Mouse (Mus musculus) hindbrain, embryonic 14.5 days (tissue): ENCODE measurements around the gene Zfp367. TPM values are rescaled to one million over a fixed set of nuclear protein-coding genes. Genes with fewer than 3 reads are reported as not detected.

ENCODE experiments used
- ATAC-seq: fragments of 200-750 bp; cut with Nextera tagmentation; 2 replicates; pipeline ENCODE4 v1.8.0; 2017; ENCODE audit warnings: moderate number of reproducible peaks, mild to moderate bottlenecking, moderate TSS enrichment, moderate library complexity; ENCODE audit not compliant: low FRiP score
- DNase-seq: peaks from one replicate; pipeline ENCODE4 v3.0.0-alpha.2; 2015; ENCODE audit warnings: low spot score
- H3K27ac ChIP-seq: fragments of 300-500 bp; sonication (generic); 2 replicates; pipeline ENCODE4 v1.5.1; 2014; ENCODE audit warnings: mild to moderate bottlenecking, moderate library complexity
- H3K27me3 ChIP-seq: fragments of 300-500 bp; sonication (generic); 2 replicates; pipeline ENCODE4 v1.6.1; 2014; ENCODE audit warnings: mild to moderate bottlenecking, low read length, mixed read lengths; ENCODE audit not compliant: control insufficient read depth, insufficient read depth
- H3K36me3 ChIP-seq: fragments of 300-500 bp; sonication (generic); replicated peaks from 2 replicates; pipeline ENCODE4 v1.6.1; 2014; ENCODE audit not compliant: control insufficient read depth, insufficient read depth
- H3K4me1 ChIP-seq: fragments of 300-500 bp; sonication (generic); replicated peaks from 2 replicates; pipeline ENCODE4 v1.6.1; 2014; ENCODE audit warnings: antibody characterized with exemption, low read length, mixed read lengths; ENCODE audit not compliant: control insufficient read depth, insufficient read depth
- H3K4me2 ChIP-seq: fragments of 300-500 bp; sonication (generic); replicated peaks from 2 replicates; pipeline ENCODE4 v1.6.1; 2014; ENCODE audit warnings: mild to moderate bottlenecking, moderate library complexity
- H3K4me3 ChIP-seq: fragments of 300-500 bp; sonication (generic); replicated peaks from 2 replicates; pipeline ENCODE4 v1.5.1; 2014; ENCODE audit warnings: mild to moderate bottlenecking, low read length
- H3K9ac ChIP-seq: fragments of 300-500 bp; sonication (generic); 2 replicates; pipeline ENCODE4 v1.6.1; 2014
- H3K9me3 ChIP-seq: fragments of 300-500 bp; sonication (generic); 2 replicates; pipeline ENCODE4 v1.6.1; 2016; ENCODE audit warnings: low read length; ENCODE audit not compliant: control insufficient read depth
- WGBS: fragments of 180-500 bp; shearing (Covaris S2); extraction: QIAGEN DNeasy Blood & Tissue Kit; methylation state at CpG from one replicate; pipeline ENCODE4 v1.1.7; 2014; 5-methylcytosine and 5-hydroxymethylcytosine counted together
- polyA plus RNA-seq: library from polyadenylated mRNA; unstranded; fragments of >200 nt; fragmentation: Nextera tagmentation; extraction: Ambion mirVana; gene quantifications from 2 replicates; pipeline ENCODE4 v1.2.1, GENCODE M21; 2014

Zfp367 gene
- polyA plus RNA-seq, 1 experiment from 2014 or later: 5.8 TPM

DNA sequence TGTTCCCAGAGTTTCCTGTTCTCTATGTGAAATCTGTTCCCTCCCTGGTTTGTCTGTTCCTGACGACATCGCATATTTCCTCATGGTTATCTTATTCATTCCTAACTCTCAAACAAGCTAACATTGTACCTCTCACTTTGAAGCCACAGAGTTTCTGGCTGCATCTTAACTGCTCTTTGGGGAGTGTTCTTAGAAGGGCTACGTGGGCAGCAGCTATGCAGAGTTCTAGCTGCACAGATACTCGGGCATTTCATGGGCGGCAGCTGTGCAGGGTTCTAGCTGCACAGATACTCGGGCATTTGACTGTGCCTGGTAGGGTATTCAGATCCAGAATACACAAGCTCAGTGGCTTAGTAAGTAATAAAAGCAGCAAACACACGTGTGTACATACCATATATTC lies 64.9 kb downstream of the Zfp367 start:
- Histone ChIP-seq H3K4me3 (no peak overlapping the region), H3K27me3 (no peaks in the 10 kb centered on the region), H3K4me1 (no peaks in the 10 kb centered on the region), H3K9ac (no peak overlapping the region), H3K4me2 (no peak overlapping the region), H3K27ac (no peak overlapping the region), H3K36me3 (no peaks in the 10 kb centered on the region), H3K9me3 (no peaks in the 10 kb centered on the region)
- DNase-seq (no peak), ATAC-seq (no peak)
- WGBS: 86% methylated on average over 7 of the region's 7 CpGs

DNA sequence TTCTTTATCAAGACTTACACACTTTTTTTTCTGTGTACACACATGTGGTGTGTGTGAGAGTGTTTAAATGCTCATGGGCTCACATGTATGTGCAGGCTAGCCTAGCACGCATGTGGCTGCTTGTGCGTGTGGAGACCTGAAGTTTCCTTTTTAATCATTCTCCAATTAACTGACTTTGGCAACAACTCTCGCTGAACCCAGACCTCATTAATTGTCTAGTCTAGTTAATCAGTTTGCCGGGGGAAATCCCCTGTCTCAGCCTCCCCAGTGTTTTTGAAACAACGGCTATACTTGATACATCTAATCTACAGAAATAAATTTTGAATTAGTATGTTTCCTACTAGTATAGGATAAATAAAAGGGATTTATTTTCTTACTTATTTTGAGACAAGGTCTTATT lies 67.0 kb downstream of the Zfp367 start:
- Histone ChIP-seq H3K4me1 (no peaks in the 10 kb centered on the region; the same call in 1 of the 2 replicates), H3K36me3 (no peaks in the 10 kb centered on the region), H3K4me3 (no peak overlapping the region), H3K9me3 (no peaks in the 10 kb centered on the region), H3K27me3 (no peaks in the 10 kb centered on the region), H3K27ac (no peak overlapping the region), H3K4me2 (no peak overlapping the region), H3K9ac (no peak overlapping the region)
- 87% methylated on average over 5 of the region's 5 CpGs for WGBS
- DNase-seq (no peak), ATAC-seq (no peak)

DNA sequence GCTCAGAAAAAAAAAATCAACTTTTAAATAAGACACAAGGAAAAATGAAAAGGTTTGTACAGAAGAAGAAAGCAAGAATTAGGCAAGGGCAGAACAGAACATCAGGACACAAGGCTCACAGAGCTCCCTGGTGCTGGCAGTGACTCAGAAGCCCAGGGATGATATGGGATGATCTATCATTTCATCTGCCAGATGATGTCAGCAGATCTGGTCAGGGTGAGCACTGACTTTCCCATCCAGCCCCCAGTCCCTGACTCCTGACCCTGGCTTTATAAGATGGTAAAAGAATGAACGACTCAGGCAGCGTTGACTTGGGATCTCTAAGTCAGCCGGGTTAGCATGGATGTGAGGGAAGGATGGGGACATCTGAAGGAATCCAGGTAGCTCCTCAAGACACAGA lies 69.7 kb downstream of the Zfp367 start:
- Histone ChIP-seq H3K36me3 (no peaks in the 10 kb centered on the region), H3K9me3 (no peaks in the 10 kb centered on the region), H3K27ac (no peak overlapping the region), H3K4me3 (no peak overlapping the region), H3K27me3 (no peaks in the 10 kb centered on the region), H3K9ac (no peak overlapping the region), H3K4me2 (no peak overlapping the region), H3K4me1 (no peaks in the 10 kb centered on the region; the same call in 1 of the 2 replicates)
- WGBS: 84% methylated on average over 3 of the region's 3 CpGs
- DNase-seq (no peak), ATAC-seq (no peak)

Other genes with a start within 250 kb of the Zfp367 start
- gene Hsd17b3, start 64.0 kb downstream of the Zfp367 start, polyA plus RNA-seq: not detected in 2 replicates
- gene Slc35d2, start 23.8 kb downstream of the Zfp367 start, polyA plus RNA-seq: 1.2 and 1.7 TPM in 2 replicates
- gene Habp4, start 8.6 kb upstream of the Zfp367 start, polyA plus RNA-seq: 52.4 and 65.2 TPM in 2 replicates
- gene Cdc14b, start 122.1 kb upstream of the Zfp367 start, polyA plus RNA-seq: 3.0 and 4.3 TPM in 2 replicates
- 15.4 and 15.8 TPM in 2 replicates for gene Aaed1, start 159.5 kb upstream of the Zfp367 start, polyA plus RNA-seq
- 168 and 171 TPM in 2 replicates for gene Ctsl, start 217.7 kb upstream of the Zfp367 start, polyA plus RNA-seq